Mouse (Mus musculus) WW6 (cell line): ENCODE measurements around the gene St6galnac1.
"Not testable (repeated sequence)": the region's sequence is repeated elsewhere in the genome, so short reads cannot be mapped to it uniquely, and the experiment has no call there.

ENCODE experiments used
- DNase-seq: peaks from one replicate; pipeline ENCODE4 v3.0.0-alpha.2; 2013; ENCODE audit warnings: low read depth, low spot score

Gene St6galnac1

GRCm38 (mm10) chr11:116807526-116807925, 32.2 kb upstream of the St6galnac1 start:
- DNase-seq: no peak

GRCm38 (mm10) chr11:116807116-116807515, 31.8 kb upstream of the St6galnac1 start:
- no peak for DNase-seq

DNA sequence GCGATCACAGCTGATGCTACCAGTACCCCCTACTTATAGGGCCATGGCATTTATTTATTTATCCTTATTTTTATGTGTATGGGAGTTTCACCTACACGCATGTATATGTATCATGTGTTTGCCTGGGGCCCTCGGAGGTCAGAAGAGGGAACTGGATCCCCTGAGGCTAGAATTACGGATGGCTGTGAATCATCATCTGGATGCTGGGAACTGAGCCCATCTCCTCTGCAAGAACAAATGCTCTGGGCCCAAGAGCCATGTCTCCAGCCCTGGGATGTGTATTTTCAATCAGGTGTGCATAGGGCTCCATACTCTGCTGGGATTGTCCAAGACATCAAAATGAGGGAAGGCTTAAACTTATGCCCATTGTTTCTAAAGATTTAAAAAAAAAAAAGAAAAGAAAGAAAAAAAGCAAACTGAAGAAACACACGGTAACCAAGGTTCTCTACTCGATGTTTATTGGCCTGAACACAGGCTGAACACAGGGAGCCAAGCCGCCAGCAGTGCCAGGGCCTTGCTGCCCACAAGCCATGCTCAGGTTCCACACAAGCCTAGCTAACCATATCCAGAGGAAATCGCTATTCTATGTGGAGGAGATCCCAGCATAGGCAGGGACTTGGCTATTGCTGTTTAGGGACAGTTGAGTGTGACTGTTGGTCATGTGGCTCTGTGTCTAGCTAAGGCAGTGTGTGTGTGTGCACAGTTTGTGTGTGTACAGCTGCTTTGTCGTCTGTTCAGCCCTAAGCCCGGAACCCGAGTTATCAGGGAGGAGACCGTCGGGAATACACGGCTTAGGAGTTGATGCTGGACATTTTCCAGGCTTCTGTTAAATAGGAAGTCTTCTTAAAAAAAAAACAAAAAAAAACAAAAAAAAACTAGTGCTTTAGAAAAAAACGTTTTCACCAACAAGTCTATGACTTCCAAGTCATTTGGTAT, 31.1 kb upstream of the St6galnac1 start:
- no peak for DNase-seq

GRCm38 (mm10) chr11:116802709-116803108, 27.4 kb upstream of the St6galnac1 start:
- DNase-seq: no peak

GRCm38 (mm10) chr11:116801106-116801505, 25.8 kb upstream of the St6galnac1 start:
- DNase-seq: no peak

DNA sequence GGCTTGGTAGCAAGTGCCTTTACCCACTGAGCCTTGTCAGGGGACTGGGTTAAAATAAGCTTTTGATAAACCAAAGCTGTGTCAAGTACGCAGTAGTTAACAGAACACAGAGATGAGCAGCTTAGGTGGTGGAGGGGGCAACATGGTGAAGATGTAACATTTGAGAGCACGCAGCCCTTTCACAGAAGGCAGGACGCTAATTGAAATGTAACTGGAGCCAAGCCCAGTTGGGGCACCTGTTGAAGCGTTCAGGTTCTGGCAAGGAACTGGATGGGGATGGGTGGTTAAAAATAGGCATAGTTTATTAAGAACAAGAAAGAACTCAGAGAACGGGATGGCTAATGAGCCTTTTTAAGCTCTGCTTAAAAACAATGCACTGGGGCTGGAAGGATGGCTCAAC, 24.1 kb upstream of the St6galnac1 start:
- DNase-seq: no peak

- DNase-seq: no peak
Measured at GRCm38 (mm10) chr11:116784221-116784620, 8.9 kb upstream of the St6galnac1 start.

GRCm38 (mm10) chr11:116782737-116783145, 7.4 kb upstream of the St6galnac1 start:
- DNase-seq: no peak

- DNase-seq: no peak
Measured at GRCm38 (mm10) chr11:116773205-116773604, 2.1 kb downstream of the St6galnac1 start.

DNA sequence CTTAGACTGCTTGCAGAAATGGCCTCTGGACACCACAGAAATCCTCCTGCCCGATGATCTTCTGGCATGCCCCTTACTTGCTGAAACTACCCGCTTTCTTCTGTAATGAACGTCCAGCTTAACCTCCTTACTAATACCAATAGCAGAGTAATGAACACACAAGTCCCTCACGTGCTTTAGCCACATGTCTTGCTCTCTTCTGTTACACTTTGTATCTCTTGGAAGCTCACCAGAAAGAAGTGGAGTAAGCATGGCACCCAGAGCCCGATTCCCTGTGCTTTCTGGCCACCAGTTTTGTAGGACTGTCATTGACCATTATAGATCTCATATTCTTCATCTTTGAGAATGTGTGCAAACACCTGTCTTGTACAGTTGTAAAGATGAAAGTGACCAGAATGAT, 5.4 kb downstream of the St6galnac1 start:
- DNase-seq: no peak

DNA sequence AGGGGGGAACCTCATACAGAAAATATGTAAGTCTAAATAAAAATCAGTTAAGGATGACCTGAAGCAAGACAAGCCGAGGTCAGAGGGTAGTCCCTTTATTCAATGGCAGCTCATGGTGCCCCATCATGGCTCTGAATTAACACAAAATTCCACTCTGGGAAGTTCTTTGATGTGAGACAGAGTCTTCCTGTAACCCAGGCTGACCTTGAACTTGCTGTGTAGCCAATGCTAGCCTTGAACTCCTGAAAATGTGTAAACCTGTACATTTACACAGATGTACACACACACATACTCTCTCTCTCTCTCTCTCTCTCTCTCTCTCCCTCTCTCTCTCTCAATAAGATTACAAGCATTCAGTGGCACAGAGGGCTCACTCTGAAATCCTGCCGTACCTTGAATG, 10.4 kb downstream of the St6galnac1 start:
- DNase-seq: no peak

- DNase-seq: no peak
Measured at GRCm38 (mm10) chr11:116764346-116764745, 11.0 kb downstream of the St6galnac1 start.

DNA sequence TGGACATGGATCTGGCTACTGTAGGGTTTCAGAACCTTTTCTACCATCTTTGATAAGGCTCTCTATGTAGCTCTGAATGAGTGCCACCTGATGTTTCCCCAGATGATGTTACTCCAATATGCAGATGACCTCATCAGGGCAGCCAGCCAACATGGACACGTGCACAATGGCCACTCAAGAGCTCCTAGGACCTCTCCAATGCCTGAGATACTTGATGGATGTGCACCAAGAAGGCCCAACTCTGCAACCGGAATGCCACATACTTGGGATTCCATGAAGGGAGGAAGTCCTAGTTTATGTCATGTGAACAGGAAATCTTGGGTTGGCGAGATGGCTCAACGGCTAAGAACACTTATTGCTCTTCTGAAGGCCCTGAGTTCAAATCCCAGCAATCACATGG, 20.1 kb downstream of the St6galnac1 start:
- no peak for DNase-seq

- no peak for DNase-seq
Measured at GRCm38 (mm10) chr11:116753674-116754470, 21.4 kb downstream of the St6galnac1 start.

DNA sequence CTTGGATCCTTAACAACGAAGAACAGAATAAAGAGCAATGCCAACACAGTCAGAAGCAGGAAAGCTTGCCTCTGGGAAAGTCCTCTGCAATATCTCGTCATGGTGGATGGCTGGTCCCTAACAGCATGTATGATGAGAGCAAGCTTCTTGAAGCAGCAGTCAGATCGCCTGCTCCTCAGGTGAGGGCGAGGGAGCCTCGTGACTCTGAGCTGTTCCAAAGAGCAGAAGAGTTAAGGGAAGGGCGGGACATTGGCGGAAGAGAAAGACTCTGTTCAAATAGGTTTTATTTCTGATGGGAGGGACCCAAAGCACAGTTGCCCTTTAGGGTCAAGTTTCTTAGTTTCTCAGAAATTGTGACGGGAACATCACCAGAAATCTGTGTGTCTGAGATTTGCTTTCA, 25.6 kb downstream of the St6galnac1 start:
- no peak for DNase-seq

GRCm38 (mm10) chr11:116748692-116749091, 26.6 kb downstream of the St6galnac1 start:
- DNase-seq: not testable (repeated sequence)

- not testable (repeated sequence) for DNase-seq
Measured at GRCm38 (mm10) chr11:116746822-116747221, 28.5 kb downstream of the St6galnac1 start.

GRCm38 (mm10) chr11:116745457-116745856, 29.9 kb downstream of the St6galnac1 start:
- DNase-seq: not testable (repeated sequence)

DNA sequence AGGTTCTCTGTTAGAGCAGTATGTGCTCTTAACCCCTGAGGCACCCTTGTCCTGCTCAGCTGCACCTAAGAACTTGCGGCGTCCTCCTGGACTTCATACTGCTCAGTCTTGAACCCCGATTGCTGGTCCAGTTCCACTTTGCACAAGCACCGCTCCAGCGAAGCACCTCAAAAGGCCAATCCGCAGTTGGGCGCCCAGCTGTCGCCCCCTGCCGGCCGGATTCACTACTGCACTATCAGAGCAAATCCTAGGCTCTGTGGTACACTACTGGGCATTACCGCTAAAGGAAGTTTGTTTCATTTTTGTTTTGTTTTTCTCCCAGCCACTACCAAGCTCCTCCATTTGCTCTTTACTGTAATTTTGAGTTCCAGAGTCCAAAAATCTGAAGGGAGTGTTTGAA, 36.9 kb downstream of the St6galnac1 start:
- no peak for DNase-seq

DNA sequence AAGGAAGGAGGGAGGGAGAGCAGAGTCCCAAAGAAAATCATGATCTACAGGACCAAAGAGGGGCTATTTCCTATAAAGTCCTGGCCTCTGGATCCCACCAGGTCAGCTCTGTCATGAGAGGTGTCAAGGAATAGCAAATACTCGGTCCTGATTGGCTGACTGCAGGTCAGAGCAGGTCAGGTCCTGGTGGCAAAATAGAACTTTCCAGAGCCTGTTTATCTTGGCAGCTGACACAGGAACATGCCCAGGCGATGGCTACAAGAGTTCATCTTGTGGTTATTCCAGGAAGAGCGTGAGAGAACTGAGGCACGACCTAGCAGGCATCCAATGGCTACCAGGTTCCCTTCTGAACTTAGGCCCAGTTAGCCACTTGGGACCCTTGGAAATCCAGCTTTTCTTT, 42.8 kb downstream of the St6galnac1 start:
- DNase-seq: no peak

DNA sequence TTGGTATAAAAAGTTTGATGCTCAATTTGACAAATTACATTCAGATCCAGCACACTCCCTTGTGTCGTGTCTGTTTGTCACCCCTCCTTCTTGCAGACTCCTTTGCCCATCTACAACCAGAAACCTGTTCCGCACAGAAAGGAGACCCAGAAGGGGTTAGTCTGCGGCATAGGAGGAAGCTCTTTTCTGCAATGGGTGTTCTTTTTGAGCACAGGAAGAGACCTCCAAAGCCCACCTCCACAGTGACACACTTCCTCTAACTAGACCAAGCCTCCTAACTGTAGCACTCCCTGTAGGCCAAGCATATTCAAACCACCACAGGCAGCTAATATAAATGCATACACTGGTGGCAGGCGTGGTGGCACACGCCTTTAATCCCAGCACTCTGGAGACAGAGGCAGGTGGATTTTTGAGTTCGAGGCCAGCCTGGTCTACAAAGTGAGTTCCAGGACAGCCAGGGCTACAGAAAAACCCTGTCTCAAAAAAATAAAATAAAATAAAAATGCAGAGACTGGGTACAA, 44.2 kb downstream of the St6galnac1 start:
- DNase-seq: not testable (repeated sequence)

- no peak for DNase-seq
Measured at GRCm38 (mm10) chr11:116729276-116730008, 45.9 kb downstream of the St6galnac1 start.
